Mouse (Mus musculus): ENCODE results near the gene Pbld1. TPM values are rescaled to one million over a fixed set of nuclear protein-coding genes. Genes with fewer than 3 reads are reported as not detected.

The Pbld1 gene
- polyA plus RNA-seq, 1 experiment from 2014 or later = 0.58 TPM

Other genes with a start within 250 kb of the Pbld1 start
- gene Tet1, start 151.2 kb upstream of the Pbld1 start, polyA plus RNA-seq (2014; fragmentation: Nextera tagmentation; extraction: Ambion mirVana) = 35.9 and 44.3 TPM in 2 replicates
- 15.3 and 17.9 TPM in 2 replicates for gene Slc25a16, start 139.5 kb upstream of the Pbld1 start, polyA plus RNA-seq (2014; fragmentation: Nextera tagmentation; extraction: Ambion mirVana)
- gene Dna2, start 113.1 kb upstream of the Pbld1 start, polyA plus RNA-seq (2014; fragmentation: Nextera tagmentation; extraction: Ambion mirVana) = 3.2 and 5.8 TPM in 2 replicates
- 59.9 and 60.3 TPM in 2 replicates for gene Rufy2, start 79.9 kb upstream of the Pbld1 start, polyA plus RNA-seq (2014; fragmentation: Nextera tagmentation; extraction: Ambion mirVana)
- gene Hnrnph3, start 35.9 kb upstream of the Pbld1 start, polyA plus RNA-seq (2014; fragmentation: Nextera tagmentation; extraction: Ambion mirVana) = 101 TPM in 2 replicates
- 0.79 and 0.89 TPM in 2 replicates for gene Pbld2, start 35.8 kb upstream of the Pbld1 start, polyA plus RNA-seq (2014; fragmentation: Nextera tagmentation; extraction: Ambion mirVana)
- gene Atoh7, start 39.5 kb downstream of the Pbld1 start, polyA plus RNA-seq (2014; fragmentation: Nextera tagmentation; extraction: Ambion mirVana) = 1.4 and 2.5 TPM in 2 replicates
- 0.12 and 0.64 TPM in 2 replicates for gene Mypn, start 143.8 kb downstream of the Pbld1 start, polyA plus RNA-seq (2014; fragmentation: Nextera tagmentation; extraction: Ambion mirVana)
- gene Herc4, start 183.6 kb downstream of the Pbld1 start, polyA plus RNA-seq (2014; fragmentation: Nextera tagmentation; extraction: Ambion mirVana) = 27.0 and 34.7 TPM in 2 replicates